Mouse (Mus musculus): ENCODE results near the gene Cenpj.
A peak's percentile ranks its signal among the peaks of the same experiment; 100 is the strongest.

The Cenpj gene

DNA sequence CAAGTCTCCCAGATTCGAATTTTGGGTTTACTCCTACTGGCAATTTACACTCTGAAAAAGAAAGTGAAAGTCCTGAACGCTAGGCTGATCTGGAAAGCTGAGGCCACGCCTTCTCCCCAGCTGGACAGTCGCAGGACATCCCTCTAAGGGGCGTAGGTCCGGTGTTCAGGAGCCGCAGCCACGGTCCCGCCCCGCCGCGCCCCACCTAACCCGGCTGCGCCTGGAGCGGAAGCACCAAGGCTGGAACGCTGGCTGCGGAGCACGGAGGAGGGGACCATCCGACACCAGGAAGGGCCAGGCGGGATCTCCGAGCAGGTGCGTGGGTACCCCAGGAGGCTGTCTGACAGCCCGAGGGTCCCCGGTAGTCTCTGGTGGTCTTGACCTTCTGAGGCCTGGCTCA, at the start of gene Cenpj, which contains the start of gene Parp4:
Gene Cenpj, minus strand, starts transcription at position 10 of the 400 bp plus-strand sequence.
Gene Parp4, plus strand, starts transcription at position 204 of the 400 bp plus-strand sequence.
- DNase-seq (ENCODE audit: low read depth, low spot score) = peak; percentile 84

GRCm38 (mm10) chr14:56620425-56620824, 45.2 kb upstream of the Cenpj start:
- DNase-seq (ENCODE audit: low read depth, low spot score) = no peak

- DNase-seq (ENCODE audit: low read depth, low spot score) = no peak
Observed at GRCm38 (mm10) chr14:56617470-56617869, 42.2 kb upstream of the Cenpj start.

DNA sequence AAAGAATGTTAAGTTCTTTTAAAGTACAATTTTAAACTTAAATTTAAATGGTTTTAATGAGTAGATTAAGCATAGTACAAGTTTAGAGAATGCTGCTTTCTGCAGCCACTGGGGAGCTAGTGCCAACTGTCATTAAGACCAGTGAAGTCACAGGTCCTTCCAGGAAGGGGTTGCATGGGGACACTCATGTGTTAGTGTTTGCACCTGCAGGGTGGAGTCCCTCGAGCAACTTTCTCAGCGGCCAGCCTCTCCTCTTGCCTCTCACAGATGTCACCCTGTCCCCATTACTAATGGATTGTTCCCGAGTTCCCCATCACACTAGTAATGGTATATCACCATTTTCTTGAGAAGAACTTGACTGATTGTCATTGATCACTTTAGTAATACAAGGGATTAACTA, 38.0 kb upstream of the Cenpj start:
- no peak for DNase-seq (ENCODE audit: low read depth, low spot score)

DNA sequence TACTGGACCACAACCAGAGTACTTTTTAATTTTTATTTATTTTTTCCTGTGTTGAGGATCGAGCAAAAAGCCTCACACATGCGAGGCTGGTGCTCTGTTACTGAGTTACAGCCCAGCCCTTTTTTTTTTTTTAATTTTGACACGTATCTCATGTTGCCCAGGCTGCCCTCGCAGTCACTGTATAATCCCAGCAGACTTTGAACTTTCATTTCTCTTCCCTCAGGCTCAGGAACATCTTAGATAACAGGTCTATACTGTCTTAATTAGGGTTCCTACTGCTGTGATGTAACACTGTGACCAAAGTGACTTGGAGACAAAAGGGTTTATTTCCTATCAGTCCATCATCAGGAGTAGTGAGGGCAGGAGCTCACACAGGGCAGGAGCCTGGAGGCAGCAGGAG, 29.9 kb upstream of the Cenpj start:
- no peak for DNase-seq (ENCODE audit: low read depth, low spot score)

DNA sequence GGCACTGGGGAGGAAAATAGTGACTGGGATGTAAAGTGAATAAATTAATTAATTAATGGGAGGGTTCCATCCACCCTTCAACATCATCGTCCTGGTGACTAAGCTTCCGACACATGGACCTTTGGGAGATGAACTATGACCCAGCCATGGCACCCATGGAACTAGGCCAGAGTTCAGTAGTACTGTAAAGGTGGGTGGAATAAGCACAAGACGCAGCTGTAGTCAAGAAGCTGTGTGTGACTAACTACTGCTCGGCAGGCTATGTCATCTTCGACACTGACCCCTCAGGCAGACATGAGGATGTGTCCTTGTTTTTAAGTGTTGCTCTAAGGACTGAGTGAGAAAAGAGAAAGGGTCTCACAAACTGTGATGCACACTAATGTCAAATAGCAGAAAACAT, 29.2 kb upstream of the Cenpj start:
- no peak for DNase-seq (ENCODE audit: low read depth, low spot score)

GRCm38 (mm10) chr14:56602069-56602468, 26.8 kb upstream of the Cenpj start:
- no peak for DNase-seq (ENCODE audit: low read depth, low spot score)

GRCm38 (mm10) chr14:56598759-56599158, 23.5 kb upstream of the Cenpj start:
- DNase-seq (ENCODE audit: low read depth, low spot score) = peak; percentile 49

GRCm38 (mm10) chr14:56594811-56595210, 19.6 kb upstream of the Cenpj start:
- DNase-seq (ENCODE audit: low read depth, low spot score) = no peak

DNA sequence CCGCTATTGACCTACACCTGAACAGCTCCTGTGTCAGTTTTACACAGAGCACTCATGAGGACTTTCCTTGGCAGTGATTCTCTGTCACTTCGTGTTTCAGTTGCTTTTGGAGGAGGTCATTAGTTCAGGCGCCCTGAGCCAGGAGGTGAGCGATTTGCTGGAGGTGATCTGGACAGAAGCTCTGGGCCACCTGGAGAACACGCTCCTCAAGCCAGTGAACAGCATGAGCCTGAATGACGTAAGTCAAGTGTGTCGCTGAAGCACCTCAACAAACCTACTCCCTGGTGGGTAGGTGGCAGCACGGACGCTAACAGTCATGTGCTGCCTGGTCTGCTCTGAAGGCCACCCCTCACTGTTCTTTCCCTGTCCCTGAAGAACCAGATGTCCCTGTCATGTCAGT, 17.0 kb upstream of the Cenpj start:
- DNase-seq (ENCODE audit: low read depth, low spot score) = peak; percentile 70

- DNase-seq (ENCODE audit: low read depth, low spot score) = no peak
Observed at GRCm38 (mm10) chr14:56582294-56582693, 7.1 kb upstream of the Cenpj start.

DNA sequence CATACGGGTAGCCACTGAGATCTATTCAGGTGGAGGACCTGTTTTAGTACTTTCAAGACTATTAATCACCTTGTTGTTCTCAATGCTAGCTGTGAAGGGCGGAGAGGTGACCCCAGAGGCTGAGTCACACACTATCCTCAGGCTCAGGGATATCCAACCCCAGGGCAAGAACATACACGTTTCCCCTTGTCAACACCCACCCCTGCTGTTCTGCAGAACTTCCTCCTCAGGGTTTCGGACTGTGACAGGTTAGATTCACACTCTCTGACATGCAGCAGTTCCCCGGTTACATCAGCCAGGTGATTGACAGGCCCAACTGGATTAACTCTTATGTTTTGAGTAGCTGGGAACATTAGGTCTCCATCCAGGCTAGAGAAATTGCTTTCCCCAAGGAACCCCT, 5.9 kb upstream of the Cenpj start:
- DNase-seq (ENCODE audit: low read depth, low spot score) = no peak

DNA sequence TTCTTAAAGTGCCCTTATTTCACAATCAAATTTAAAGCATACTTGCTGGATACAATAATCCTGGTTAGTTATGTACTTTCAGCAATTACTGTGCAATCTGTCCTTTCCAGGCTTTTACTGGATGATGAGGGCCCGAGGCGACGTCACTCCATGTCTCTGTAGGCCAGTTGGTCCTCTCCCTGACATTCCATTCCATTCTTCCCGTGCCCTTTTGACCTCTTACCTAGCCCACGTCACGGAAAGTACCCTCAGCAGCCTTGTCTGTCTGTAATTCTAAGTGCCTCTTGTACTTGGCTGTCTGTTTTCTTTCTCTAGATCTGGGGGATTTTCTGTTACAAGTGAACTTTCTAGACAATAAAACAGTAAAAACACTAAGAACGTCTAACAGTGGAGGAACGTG, 3.8 kb upstream of the Cenpj start:
- DNase-seq (ENCODE audit: low read depth, low spot score) = no peak

DNA sequence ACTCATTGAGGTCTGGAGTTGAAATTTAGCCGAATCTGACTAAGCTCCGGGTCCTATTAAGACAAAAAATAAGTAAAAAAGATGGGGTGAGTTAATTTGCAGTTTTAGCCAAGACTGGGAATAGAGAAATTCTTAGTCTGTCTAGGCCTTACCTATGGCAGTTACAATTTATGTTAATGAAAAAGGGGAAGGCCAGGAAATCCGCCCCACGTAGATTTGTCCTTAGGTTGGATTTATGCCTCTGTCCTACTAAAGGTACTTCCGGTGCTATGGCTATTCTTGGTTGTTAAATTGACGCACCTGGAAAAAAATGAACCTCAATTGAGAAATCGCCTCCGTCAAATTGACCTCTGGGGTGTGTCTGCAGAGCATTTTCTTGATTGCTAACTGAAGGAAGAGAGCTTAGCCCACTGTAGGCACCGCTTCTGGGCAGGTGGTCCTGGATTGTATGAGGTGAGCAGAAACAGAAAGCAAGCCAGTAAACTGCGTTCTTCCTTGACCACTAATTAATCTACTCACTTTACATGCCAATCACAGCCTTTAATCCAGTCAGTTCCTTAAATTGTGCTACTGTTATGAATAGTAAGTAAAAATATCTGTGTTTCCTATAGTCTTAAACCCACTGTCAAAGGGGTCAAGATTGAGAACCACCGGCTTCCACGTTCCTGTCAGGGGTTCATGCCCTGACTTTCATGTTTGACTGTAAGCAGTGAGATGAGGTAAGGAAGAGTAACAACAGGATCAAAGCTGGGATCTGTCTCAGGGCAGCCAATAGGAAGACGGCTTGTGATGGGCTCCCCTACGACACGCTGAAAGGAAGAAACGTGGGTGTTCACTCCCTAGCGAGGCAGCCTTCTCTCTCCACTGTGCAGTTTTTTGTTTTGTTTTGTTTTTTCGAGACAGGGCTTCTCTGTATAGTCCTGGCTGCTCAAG, 1.0 kb upstream of the Cenpj start:
- DNase-seq (ENCODE audit: low read depth, low spot score) = no peak

DNA sequence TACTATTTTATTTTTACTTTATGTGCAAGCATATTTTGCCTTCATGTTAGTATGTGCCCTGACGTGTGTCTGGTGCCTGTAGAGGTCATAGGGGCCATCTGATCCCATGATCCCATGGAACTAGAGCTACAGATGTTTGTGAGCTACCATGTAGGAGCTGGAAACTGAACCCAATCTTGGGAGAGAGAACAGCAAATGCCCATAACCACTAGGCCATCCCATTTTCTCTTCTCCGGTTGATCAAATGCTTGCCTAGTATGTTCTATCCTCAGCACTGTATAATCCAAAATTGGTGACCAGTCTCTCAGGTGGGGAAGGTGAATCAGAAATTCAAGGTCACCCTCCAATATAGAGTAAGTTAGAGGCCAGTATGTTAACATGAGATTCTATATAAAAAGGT, 2.7 kb downstream of the Cenpj start:
- DNase-seq (ENCODE audit: low read depth, low spot score) = no peak

- peak; percentile 98 for DNase-seq (ENCODE audit: low read depth, low spot score)
Observed at GRCm38 (mm10) chr14:56571310-56572093, 3.7 kb downstream of the Cenpj start.

GRCm38 (mm10) chr14:56569041-56569440, 6.2 kb downstream of the Cenpj start:
- no peak for DNase-seq (ENCODE audit: low read depth, low spot score)

- DNase-seq (ENCODE audit: low read depth, low spot score) = peak; percentile 20
Observed at GRCm38 (mm10) chr14:56567476-56567875, 7.7 kb downstream of the Cenpj start.

- no peak for DNase-seq (ENCODE audit: low read depth, low spot score)
Observed at GRCm38 (mm10) chr14:56559134-56559533, 16.1 kb downstream of the Cenpj start.

GRCm38 (mm10) chr14:56554716-56555115, 20.5 kb downstream of the Cenpj start:
- no peak for DNase-seq (ENCODE audit: low read depth, low spot score)

DNA sequence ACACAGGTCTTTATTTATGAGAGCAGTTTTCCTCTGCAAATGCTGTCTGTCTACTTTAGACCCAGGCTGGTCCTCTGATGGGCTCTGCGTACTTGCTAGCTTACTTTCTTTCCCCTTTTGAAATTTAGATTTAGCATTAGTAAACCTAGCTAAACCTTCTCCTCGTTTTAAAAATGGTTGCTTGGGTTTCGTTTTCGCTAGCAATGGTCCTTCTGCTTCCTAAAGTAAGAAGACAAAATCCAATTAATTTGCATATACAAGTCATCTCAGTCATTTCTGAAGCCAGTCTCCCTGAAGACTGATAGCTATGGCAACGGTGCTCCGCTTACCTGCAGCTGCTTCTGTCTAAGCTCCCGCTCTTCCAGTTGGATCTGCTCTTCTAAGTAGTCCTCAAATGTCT, 21.9 kb downstream of the Cenpj start:
- no peak for DNase-seq (ENCODE audit: low read depth, low spot score)

DNA sequence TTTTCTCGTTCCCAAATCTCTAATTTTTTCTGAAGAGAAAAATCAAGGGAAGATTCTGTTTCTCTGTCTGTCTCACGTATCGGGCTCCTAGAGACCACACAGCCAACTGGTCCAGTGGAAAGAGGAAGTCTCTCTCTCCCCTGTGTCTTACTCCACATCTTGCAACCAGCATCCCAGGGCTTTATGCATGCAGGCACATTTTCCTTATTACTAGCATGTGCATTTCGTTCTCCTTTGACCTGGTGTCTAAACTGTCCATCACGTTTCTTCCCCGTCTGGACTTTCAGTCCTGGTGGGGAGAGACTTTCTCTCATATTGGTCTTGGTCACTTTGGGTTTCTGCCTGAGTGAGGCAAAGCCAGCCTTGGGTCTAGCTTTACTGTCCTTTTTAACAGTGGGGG, 22.3 kb downstream of the Cenpj start:
- no peak for DNase-seq (ENCODE audit: low read depth, low spot score)

DNA sequence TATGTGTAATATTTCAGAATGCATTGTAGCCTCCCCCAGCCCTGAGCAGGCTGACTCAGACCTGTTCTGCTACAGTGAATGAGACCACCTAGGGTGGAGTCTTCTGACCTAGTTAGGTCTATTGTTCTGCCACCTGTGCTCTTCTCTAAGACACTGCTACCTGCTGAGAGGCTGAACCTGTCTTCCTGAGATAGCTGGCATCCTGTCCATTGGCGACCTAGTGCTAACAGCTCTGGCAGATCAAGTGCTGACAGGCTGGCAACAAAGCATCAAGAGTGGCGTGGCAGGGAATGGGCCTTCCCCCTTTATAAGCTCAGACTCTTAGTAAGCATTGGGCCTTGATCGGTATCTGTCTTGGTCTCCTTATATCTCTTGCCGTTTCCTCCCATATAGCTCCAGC, 24.3 kb downstream of the Cenpj start:
- DNase-seq (ENCODE audit: low read depth, low spot score) = peak; percentile 96
